Mouse (Mus musculus): Measurements from ENCODE around the gene Ddx46.
"Not testable (repeated sequence)": the region's sequence is repeated elsewhere in the genome, so short reads cannot be mapped to it uniquely, and the experiment has no call there.

Ddx46 gene

GRCm38 (mm10) chr13:55636185-55636983 lies 1.6 kb downstream of the Ddx46 start:
- in situ Hi-C loops (cut with MboI; ENCODE audit: low sequenced_read_pairs): no loop called here

- in situ Hi-C loops (cut with MboI; ENCODE audit: low sequenced_read_pairs): not testable (repeated sequence)
Observed at GRCm38 (mm10) chr13:55640480-55640879, 5.7 kb downstream of the Ddx46 start.

- in situ Hi-C loops (cut with MboI; ENCODE audit: low sequenced_read_pairs): no loop called here
Observed at GRCm38 (mm10) chr13:55644525-55644924, 9.7 kb downstream of the Ddx46 start.

GRCm38 (mm10) chr13:55650098-55650497 lies 15.3 kb downstream of the Ddx46 start:
- in situ Hi-C loops (cut with MboI; ENCODE audit: low sequenced_read_pairs): no loop called here

GRCm38 (mm10) chr13:55650980-55651379 lies 16.2 kb downstream of the Ddx46 start:
- in situ Hi-C loops (cut with MboI; ENCODE audit: low sequenced_read_pairs): no loop called here

GRCm38 (mm10) chr13:55668550-55668949 lies 33.7 kb downstream of the Ddx46 start:
- in situ Hi-C loops (cut with MboI; ENCODE audit: low sequenced_read_pairs): no loop called here

- in situ Hi-C loops (cut with MboI; ENCODE audit: low sequenced_read_pairs): no loop called here
Observed at GRCm38 (mm10) chr13:55672711-55673110, 37.9 kb downstream of the Ddx46 start.

GRCm38 (mm10) chr13:55677364-55677763 lies 42.5 kb downstream of the Ddx46 start:
- in situ Hi-C loops (cut with MboI; ENCODE audit: low sequenced_read_pairs): no loop called here

GRCm38 (mm10) chr13:55682201-55682600 lies 47.4 kb downstream of the Ddx46 start:
- in situ Hi-C loops (cut with MboI; ENCODE audit: low sequenced_read_pairs): no loop called here

- in situ Hi-C loops (cut with MboI; ENCODE audit: low sequenced_read_pairs): no loop called here
Observed at GRCm38 (mm10) chr13:55683581-55683980, 48.8 kb downstream of the Ddx46 start.

- in situ Hi-C loops (cut with MboI; ENCODE audit: low sequenced_read_pairs): no loop called here
Observed at GRCm38 (mm10) chr13:55686107-55686633, 51.3 kb downstream of the Ddx46 start.

- in situ Hi-C loops (cut with MboI; ENCODE audit: low sequenced_read_pairs): no loop called here
Observed at GRCm38 (mm10) chr13:55687927-55688602, 53.2 kb downstream of the Ddx46 start.

GRCm38 (mm10) chr13:55692535-55693242 lies 57.9 kb downstream of the Ddx46 start, which contains the start of gene B230219D22Rik:
Gene B230219D22Rik, plus strand, starts transcription at chr13:55693124.
- in situ Hi-C loops (cut with MboI; ENCODE audit: low sequenced_read_pairs): no loop called here

- in situ Hi-C loops (cut with MboI; ENCODE audit: low sequenced_read_pairs): no loop called here
Observed at GRCm38 (mm10) chr13:55693243-55693721, 58.5 kb downstream of the Ddx46 start.

GRCm38 (mm10) chr13:55694110-55694509 lies 59.3 kb downstream of the Ddx46 start:
- in situ Hi-C loops (cut with MboI; ENCODE audit: low sequenced_read_pairs): no loop called here

- in situ Hi-C loops (cut with MboI; ENCODE audit: low sequenced_read_pairs): not testable (repeated sequence)
Observed at GRCm38 (mm10) chr13:55695989-55696388, 61.2 kb downstream of the Ddx46 start.

- in situ Hi-C loops (cut with MboI; ENCODE audit: low sequenced_read_pairs): no loop called here
Observed at GRCm38 (mm10) chr13:55704301-55704700, 69.5 kb downstream of the Ddx46 start.

GRCm38 (mm10) chr13:55712846-55713245 lies 78.0 kb downstream of the Ddx46 start:
- in situ Hi-C loops (cut with MboI; ENCODE audit: low sequenced_read_pairs): no loop called here

GRCm38 (mm10) chr13:55714501-55715166 lies 79.8 kb downstream of the Ddx46 start, which contains the start of gene Txndc15:
Gene Txndc15, plus strand, starts transcription at chr13:55714650.
- in situ Hi-C loops (cut with MboI; ENCODE audit: low sequenced_read_pairs): no loop called here

- in situ Hi-C loops (cut with MboI; ENCODE audit: low sequenced_read_pairs): no loop called here
Observed at GRCm38 (mm10) chr13:55715167-55715512, 80.3 kb downstream of the Ddx46 start.
